Mouse (Mus musculus) urinary bladder, postnatal 36 days (tissue): Measurements from ENCODE around the gene Gfy.

Source experiments
- DNase-seq, 2 experiments: peaks; one replicate each; pipeline ENCODE4 v3.0.0; 2022; ENCODE audit warnings: low spot score in 2 of 2, mixed read lengths in 1 of 2

The Gfy gene

GRCm38 (mm10) chr7:45127700-45128224 lies 51.6 kb downstream of the Gfy start:
- no peak for DNase-seq

GRCm38 (mm10) chr7:45126844-45127699 lies 52.3 kb downstream of the Gfy start:
- no peak for DNase-seq
